Mouse (Mus musculus) liver, postnatal 0 days (tissue): ENCODE measurements at regions not wholly inside any gene's neighbourhood (a gene's known extent, or its start where the extent isn't known, plus 50 kb on each side); places are given as distances from the start of the nearest gene placed in this dataset.

Source experiments
- CTCF ChIP-seq: sonication (generic); IDR thresholded peaks from 2 replicates; pipeline ENCODE4 v1.5.1; 2016; ENCODE audit warnings: antibody characterized with exemption, low read depth
- EP300 ChIP-seq: IDR thresholded peaks from 2 replicates; pipeline ENCODE4 v1.6.1; 2016; ENCODE audit warnings: antibody characterized with exemption, low read depth, mild to moderate bottlenecking

GRCm38 (mm10) chr2:75491150-75491549 lies 167.9 kb upstream of the Hnrnpa3 start:
- no peak for TF ChIP-seq CTCF
- no peak for TF ChIP-seq EP300
